Mouse (Mus musculus): Measurements from ENCODE around the gene Rbp1. TPM values are rescaled to one million over a fixed set of nuclear protein-coding genes. Genes with fewer than 3 reads are reported as not detected.

The Rbp1 gene
- total RNA-seq, 2 experiments from 2014 or later = 1.4 TPM

DNA sequence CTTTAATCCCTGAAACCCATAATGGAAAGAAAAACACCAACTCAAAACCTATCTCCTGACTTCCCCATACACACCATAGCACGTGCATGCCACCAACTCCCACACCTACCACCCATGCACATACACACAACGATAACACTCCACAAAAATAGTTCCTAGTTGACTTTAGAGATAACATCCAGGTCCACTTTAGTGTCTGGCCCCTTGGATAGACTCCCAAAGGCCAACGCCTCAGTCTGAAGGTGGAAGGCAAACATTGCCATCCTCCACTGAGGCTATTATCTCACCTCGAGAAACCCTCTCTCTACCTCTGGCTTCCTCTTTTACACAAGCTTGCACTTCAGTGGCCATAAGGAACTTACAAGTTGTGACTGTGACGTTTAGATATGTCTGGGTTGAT lies 69.5 kb downstream of the Rbp1 start:
- DNase-seq (ENCODE audit: low spot score) = no peak

DNA sequence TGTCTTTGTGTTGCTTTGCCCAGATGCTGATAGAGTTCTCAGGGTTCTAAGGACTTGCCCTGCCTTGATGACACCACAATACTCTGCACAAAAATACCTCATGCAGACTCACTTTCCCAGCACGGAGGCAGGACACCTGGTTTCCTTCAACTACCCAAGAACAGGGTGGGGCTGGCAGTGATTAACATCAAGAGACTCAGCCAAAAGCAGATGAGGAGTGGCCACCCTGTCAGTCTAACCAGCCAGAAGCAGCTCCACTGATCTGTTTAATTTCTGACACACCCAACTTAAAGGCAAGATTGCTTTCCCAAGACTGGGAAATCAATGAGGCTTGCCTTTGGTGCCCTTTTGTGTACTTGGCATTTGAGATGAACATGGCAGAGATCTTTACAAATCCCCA lies 70.1 kb downstream of the Rbp1 start:
- DNase-seq (ENCODE audit: low spot score) = no peak

Other genes with a start within 250 kb of the Rbp1 start
- 10 to 100 TPM; 12.8 to 13.4 TPM for gene Nmnat3, start 135.5 kb upstream of the Rbp1 start, total RNA-seq (2021)
- not detected for gene Rbp2, start 63.2 kb downstream of the Rbp1 start, total RNA-seq (2021)
- gene Copb2, start 140.8 kb downstream of the Rbp1 start, total RNA-seq (2021) = 10 to 100 TPM; 67.9 to 71.7 TPM
- gene Mrps22, start 178.7 kb downstream of the Rbp1 start, total RNA-seq (2021) = 10 to 100 TPM; 22.3 to 24.0 TPM